Mouse (Mus musculus) stomach, postnatal 0 days (tissue): ENCODE results near the gene Olfr435. TPM values are rescaled to one million over a fixed set of nuclear protein-coding genes. Genes with fewer than 3 reads are reported as not detected.
"Not testable (repeated sequence)": the region's sequence is repeated elsewhere in the genome, so short reads cannot be mapped to it uniquely, and the experiment has no call there.

Source experiments
- ATAC-seq: fragments of 200-750 bp; cut with Nextera tagmentation; 2 replicates; pipeline ENCODE4 v1.8.0; 2017; ENCODE audit not compliant: low FRiP score, low TSS enrichment
- DNase-seq: peaks from one replicate; pipeline ENCODE4 v3.0.0-alpha.2; 2016; ENCODE audit warnings: low spot score
- H3K27ac ChIP-seq: fragments of 300-500 bp; sonication (generic); replicated peaks from 2 replicates; pipeline ENCODE4 v1.5.1; 2014; ENCODE audit warnings: mild to moderate bottlenecking, control low read depth
- H3K27me3 ChIP-seq: fragments of 300-500 bp; sonication (generic); 2 replicates; pipeline ENCODE4 v1.6.1; 2014; ENCODE audit warnings: low read length; ENCODE audit not compliant: control insufficient read depth, insufficient read depth
- H3K36me3 ChIP-seq: fragments of 300-500 bp; sonication (generic); 2 replicates; pipeline ENCODE4 v1.6.1; 2014; ENCODE audit warnings: low read length, mixed read lengths; ENCODE audit not compliant: control insufficient read depth, insufficient read depth
- H3K4me1 ChIP-seq: fragments of 300-500 bp; sonication (generic); replicated peaks from 2 replicates; pipeline ENCODE4 v1.6.1; 2014; ENCODE audit warnings: antibody characterized with exemption; ENCODE audit not compliant: control insufficient read depth, insufficient read depth
- H3K4me2 ChIP-seq: fragments of 300-500 bp; sonication (generic); replicated peaks from 2 replicates; pipeline ENCODE4 v1.6.1; 2014; ENCODE audit warnings: low read depth, mild to moderate bottlenecking, control low read depth, moderate library complexity
- H3K4me3 ChIP-seq: fragments of 300-500 bp; sonication (generic); 2 replicates; pipeline ENCODE4 v1.5.1; 2014; ENCODE audit warnings: low read depth, low read length, control low read depth
- H3K9ac ChIP-seq: fragments of 300-500 bp; sonication (generic); 2 replicates; pipeline ENCODE4 v1.6.1; 2014; ENCODE audit warnings: mild to moderate bottlenecking, low read length, control low read depth, mixed read lengths
- H3K9me3 ChIP-seq: fragments of 300-500 bp; sonication (generic); 2 replicates; pipeline ENCODE4 v1.6.1; 2016; ENCODE audit warnings: low read length; ENCODE audit not compliant: control insufficient read depth
- CTCF ChIP-seq: IDR thresholded peaks from 2 replicates; pipeline ENCODE4 v1.5.1; 2016; ENCODE audit warnings: antibody characterized with exemption, low read depth, mild to moderate bottlenecking, moderate library complexity
- EP300 ChIP-seq: optimal IDR thresholded peaks from 2 replicates; pipeline ENCODE3; 2016; ENCODE audit warnings: antibody characterized with exemption
- WGBS: fragments of 180-500 bp; shearing (Covaris S2); extraction: QIAGEN DNeasy Blood & Tissue Kit; methylation state at CpG from one replicate; pipeline ENCODE4 v1.1.7; 2014; 5-methylcytosine and 5-hydroxymethylcytosine counted together
- polyA plus RNA-seq: library from polyadenylated mRNA; unstranded; fragments of >200 nt; fragmentation: Nextera tagmentation; extraction: Ambion mirVana; gene quantifications from 2 replicates; pipeline ENCODE4 v1.2.1, GENCODE M21; 2015

Olfr435 gene
- polyA plus RNA-seq, 1 experiment from 2014 or later, result not detected

- no peak overlapping the region for H3K9ac ChIP-seq
- H3K27me3 ChIP-seq, result no peaks in the 10 kb centered on the region
- TF ChIP-seq EP300, result no peak
- TF ChIP-seq CTCF, result no peak
- DNase-seq (no peak), ATAC-seq (no peak)
- H3K27ac ChIP-seq, result no peak overlapping the region
- no peaks in the 10 kb centered on the region for H3K4me1 ChIP-seq
- no peaks in the 10 kb centered on the region for H3K36me3 ChIP-seq
- no peak overlapping the region for H3K4me2 ChIP-seq
- 47% methylated on average over 6 of the region's 6 CpGs for WGBS
- no peak overlapping the region for H3K4me3 ChIP-seq
- H3K9me3 ChIP-seq, result no peaks in the 10 kb centered on the region
Observed at GRCm38 (mm10) chr6:43178584-43179501, 18.1 kb upstream of the Olfr435 start.

GRCm38 (mm10) chr6:43190986-43191385 lies 6.0 kb upstream of the Olfr435 start:
- Histone ChIP-seq H3K27me3 (no peaks in the 10 kb centered on the region), H3K9me3 (no peaks in the 10 kb centered on the region), H3K9ac (no peak overlapping the region), H3K4me2 (no peak overlapping the region), H3K36me3 (no peaks in the 10 kb centered on the region), H3K4me1 (no peaks in the 10 kb centered on the region), H3K4me3 (no peak overlapping the region), H3K27ac (no peak overlapping the region)
- no peak for DNase-seq
- 46% methylated on average over 3 of the region's 3 CpGs for WGBS
- ATAC-seq, result no peak
- TF ChIP-seq EP300, result no peak
- TF ChIP-seq CTCF, result no peak

GRCm38 (mm10) chr6:43198094-43198493 lies 1.1 kb downstream of the Olfr435 start:
- TF ChIP-seq EP300 (no peak), CTCF (no peak)
- Histone ChIP-seq H3K9ac (no peak overlapping the region), H3K36me3 (no peaks in the 10 kb centered on the region), H3K4me2 (no peak overlapping the region), H3K27me3 (no peaks in the 10 kb centered on the region), H3K4me3 (no peak overlapping the region), H3K9me3 (no peaks in the 10 kb centered on the region), H3K4me1 (no peaks in the 10 kb centered on the region), H3K27ac (no peak overlapping the region)
- WGBS, result 39% methylated on average over 3 of the region's 3 CpGs
- DNase-seq, result no peak
- ATAC-seq, result no peak

GRCm38 (mm10) chr6:43202786-43203185 lies 5.8 kb downstream of the Olfr435 start:
- no peaks in the 10 kb centered on the region for H3K9me3 ChIP-seq
- no peak overlapping the region for H3K4me2 ChIP-seq
- DNase-seq, result no peak
- no peak for TF ChIP-seq CTCF
- TF ChIP-seq EP300, result no peak
- no peak overlapping the region for H3K4me3 ChIP-seq
- no peaks in the 10 kb centered on the region for H3K27me3 ChIP-seq
- no peak overlapping the region for H3K9ac ChIP-seq
- H3K36me3 ChIP-seq, result no peaks in the 10 kb centered on the region
- no peak overlapping the region for H3K27ac ChIP-seq
- no peak for ATAC-seq
- no peaks in the 10 kb centered on the region for H3K4me1 ChIP-seq

GRCm38 (mm10) chr6:43205355-43205754 lies 8.4 kb downstream of the Olfr435 start:
- H3K36me3 ChIP-seq, result no peaks in the 10 kb centered on the region
- TF ChIP-seq CTCF (no peak), EP300 (no peak)
- no peak for DNase-seq
- ATAC-seq, result no peak
- H3K4me1 ChIP-seq, result no peaks in the 10 kb centered on the region
- no peak overlapping the region for H3K4me2 ChIP-seq
- no peaks in the 10 kb centered on the region for H3K27me3 ChIP-seq
- WGBS, result 38% methylated on average over 2 of the region's 2 CpGs
- H3K9ac ChIP-seq, result no peak overlapping the region
- H3K27ac ChIP-seq, result no peak overlapping the region
- no peak overlapping the region for H3K4me3 ChIP-seq
- no peaks in the 10 kb centered on the region for H3K9me3 ChIP-seq

- not testable (repeated sequence) for H3K9me3 ChIP-seq, DNase-seq, H3K27ac ChIP-seq, H3K4me1 ChIP-seq, H3K9ac ChIP-seq, H3K36me3 ChIP-seq, H3K27me3 ChIP-seq, ATAC-seq, H3K4me2 ChIP-seq, H3K4me3 ChIP-seq
Observed at GRCm38 (mm10) chr6:43212873-43213272, 15.9 kb downstream of the Olfr435 start, which contains the start of gene Olfr434. TSS of gene Olfr434 (plus strand) at chr6:43213021.

GRCm38 (mm10) chr6:43231255-43231654 lies 34.3 kb downstream of the Olfr435 start, which contains the start of gene Olfr47:
TSS of gene Olfr47 (plus strand) at chr6:43231529.
- WGBS, result 78% methylated on average over 1 of the region's 1 CpGs
- not testable (repeated sequence) for H3K4me1 ChIP-seq, DNase-seq, H3K36me3 ChIP-seq, ATAC-seq, H3K9me3 ChIP-seq, H3K27me3 ChIP-seq, H3K9ac ChIP-seq, H3K27ac ChIP-seq, H3K4me3 ChIP-seq, H3K4me2 ChIP-seq
